Mouse (Mus musculus) adrenal gland, postnatal 10 days (tissue): ENCODE data around the gene Rbpj. TPM values are rescaled to one million over a fixed set of nuclear protein-coding genes. Genes with fewer than 3 reads are reported as not detected.
A peak's percentile ranks its signal among the peaks of the same experiment; 100 is the strongest.

Experiments
- DNase-seq: peaks from one replicate; pipeline ENCODE4 v3.0.0; 2021; ENCODE audit warnings: mixed read lengths
- long read RNA-seq, 2 experiments: library from polyadenylated mRNA; stranded (forward); transcript quantifications; one replicate each; pipeline ENCODE4 v2.0.0; 2021
- total RNA-seq, 2 experiments: library from RNA; stranded (reverse); gene quantifications; 2 replicates each; pipeline ENCODE4 v1.2.3; 2021

Rbpj gene
- total RNA-seq: 10 to 100 TPM; 39.4 to 49.0 TPM
- long read RNA-seq, experiment 1, full-length matches to known transcripts: 3 of 12 reads
- long read RNA-seq, experiment 1, partial matches to known transcripts: 2 of 12 reads
- long read RNA-seq, experiment 1, other reads (novel, unspliced or antisense): 7 of 12 reads
- long read RNA-seq, experiment 2, full-length matches to known transcripts: 13 of 17 reads
- long read RNA-seq, experiment 2, partial matches to known transcripts: 3 of 17 reads
- long read RNA-seq, experiment 2, other reads (novel, unspliced or antisense): 1 of 17 reads

- no peak for DNase-seq
These were observed at the start of gene Rbpj for GRCm38 (mm10) chr5:53465883-53466282. Gene Rbpj (plus strand): TSS chr5:53466152.

- no peak for DNase-seq
These were observed 45.2 kb upstream of the Rbpj start for GRCm38 (mm10) chr5:53420777-53421176.

GRCm38 (mm10) chr5:53421291-53421690, 44.7 kb upstream of the Rbpj start:
- no peak for DNase-seq

GRCm38 (mm10) chr5:53427411-53427810, 38.5 kb upstream of the Rbpj start:
- peak; percentile 48 for DNase-seq

- no peak for DNase-seq
These were observed 36.1 kb upstream of the Rbpj start for GRCm38 (mm10) chr5:53429683-53430477.

GRCm38 (mm10) chr5:53432451-53432850, 33.5 kb upstream of the Rbpj start:
- no peak for DNase-seq

- no peak for DNase-seq
These were observed 28.9 kb upstream of the Rbpj start for GRCm38 (mm10) chr5:53436905-53437632.

- no peak for DNase-seq
These were observed 28.2 kb upstream of the Rbpj start for GRCm38 (mm10) chr5:53437767-53438166.

GRCm38 (mm10) chr5:53438268-53438667, 27.7 kb upstream of the Rbpj start:
- no peak for DNase-seq

GRCm38 (mm10) chr5:53439655-53440054, 26.3 kb upstream of the Rbpj start:
- no peak for DNase-seq

- DNase-seq: peak; percentile 82
These were observed 21.9 kb upstream of the Rbpj start for GRCm38 (mm10) chr5:53444030-53444429.

- DNase-seq: no peak
These were observed 15.0 kb upstream of the Rbpj start for GRCm38 (mm10) chr5:53450945-53451344.

GRCm38 (mm10) chr5:53451829-53452228, 14.1 kb upstream of the Rbpj start:
- DNase-seq: no peak

- DNase-seq: no peak
These were observed 13.0 kb upstream of the Rbpj start for GRCm38 (mm10) chr5:53452920-53453319.

- DNase-seq: no peak
These were observed 11.2 kb upstream of the Rbpj start for GRCm38 (mm10) chr5:53454706-53455105.

- DNase-seq: no peak
These were observed 10.5 kb upstream of the Rbpj start for GRCm38 (mm10) chr5:53455459-53455858.

GRCm38 (mm10) chr5:53460196-53460595, 5.8 kb upstream of the Rbpj start:
- DNase-seq: no peak

GRCm38 (mm10) chr5:53463098-53464018, 2.6 kb upstream of the Rbpj start:
- DNase-seq: no peak

GRCm38 (mm10) chr5:53466422-53467333, 726 bp downstream of the Rbpj start:
- no peak for DNase-seq

GRCm38 (mm10) chr5:53467602-53468001, 1.6 kb downstream of the Rbpj start:
- no peak for DNase-seq

- DNase-seq: no peak
These were observed 2.4 kb downstream of the Rbpj start for GRCm38 (mm10) chr5:53468366-53468765.
